Mouse (Mus musculus) midbrain, postnatal 0 days (tissue): ENCODE measurements around the gene Ttc21a. TPM values are rescaled to one million over a fixed set of nuclear protein-coding genes. Genes with fewer than 3 reads are reported as not detected.
A peak's percentile ranks its signal among the peaks of the same experiment; 100 is the strongest.

Source experiments
- ATAC-seq: fragments of 200-750 bp; cut with Nextera tagmentation; 2 replicates; pipeline ENCODE4 v1.8.0; 2017; ENCODE audit warnings: moderate number of reproducible peaks, mild to moderate bottlenecking, moderate TSS enrichment, moderate library complexity; ENCODE audit not compliant: low FRiP score
- DNase-seq: peaks from one replicate; pipeline ENCODE4 v3.0.0-alpha.2; 2015; ENCODE audit warnings: low spot score
- H3K27ac ChIP-seq: fragments of 300-500 bp; sonication (generic); 2 replicates; pipeline ENCODE4 v1.5.1; 2014; ENCODE audit warnings: low read depth, mild to moderate bottlenecking, low read length, mixed read lengths
- H3K27me3 ChIP-seq: fragments of 300-500 bp; sonication (generic); 2 replicates; pipeline ENCODE4 v1.6.1; 2014; ENCODE audit warnings: low read length, control low read depth, mixed read lengths; ENCODE audit not compliant: insufficient read depth
- H3K36me3 ChIP-seq: fragments of 300-500 bp; sonication (generic); 2 replicates; pipeline ENCODE4 v1.6.1; 2014; ENCODE audit warnings: low read length, control low read depth, mixed read lengths; ENCODE audit not compliant: insufficient read depth
- H3K4me1 ChIP-seq: fragments of 300-500 bp; sonication (generic); 2 replicates; pipeline ENCODE4 v1.6.1; 2014; ENCODE audit warnings: mild to moderate bottlenecking, control low read depth, antibody characterized with exemption, low read length, mixed read lengths; ENCODE audit not compliant: insufficient read depth
- H3K4me2 ChIP-seq: fragments of 300-500 bp; sonication (generic); 2 replicates; pipeline ENCODE4 v1.6.1; 2014; ENCODE audit warnings: low read depth, mild to moderate bottlenecking, low read length, mixed read lengths; ENCODE audit not compliant: poor library complexity, severe bottlenecking
- H3K4me3 ChIP-seq: fragments of 300-500 bp; sonication (generic); 2 replicates; pipeline ENCODE4 v1.5.1; 2014; ENCODE audit warnings: low read depth, mild to moderate bottlenecking, low read length, moderate library complexity
- H3K9ac ChIP-seq: fragments of 300-500 bp; sonication (generic); replicated peaks from 2 replicates; pipeline ENCODE4 v1.6.1; 2014; ENCODE audit warnings: mild to moderate bottlenecking, low read length, moderate library complexity, mixed read lengths; ENCODE audit not compliant: poor library complexity, severe bottlenecking
- H3K9me3 ChIP-seq: fragments of 300-500 bp; sonication (generic); 2 replicates; pipeline ENCODE4 v1.6.1; 2016; ENCODE audit warnings: low read length, control low read depth
- CTCF ChIP-seq: IDR thresholded peaks from 2 replicates; pipeline ENCODE4 v1.5.1; 2016; ENCODE audit warnings: antibody characterized with exemption, mild to moderate bottlenecking
- WGBS: fragments of 180-500 bp; shearing (Covaris S2); extraction: QIAGEN DNeasy Blood & Tissue Kit; methylation state at CpG from one replicate; pipeline ENCODE4 v1.1.7; 2014; 5-methylcytosine and 5-hydroxymethylcytosine counted together
- polyA plus RNA-seq: library from polyadenylated mRNA; unstranded; fragments of >200 nt; fragmentation: Nextera tagmentation; extraction: Ambion mirVana; gene quantifications from 2 replicates; pipeline ENCODE4 v1.2.1, GENCODE M21; 2015
- total RNA-seq: library from RNA; depleted of rRNA; stranded (reverse); fragments of >200 nt; gene quantifications from 2 replicates; pipeline ENCODE4 v1.2.3, GENCODE M21; 2014

Ttc21a gene
- total and polyA plus RNA-seq, 2 experiments from 2014 or later, result 1.4 to 4.6 TPM

DNA sequence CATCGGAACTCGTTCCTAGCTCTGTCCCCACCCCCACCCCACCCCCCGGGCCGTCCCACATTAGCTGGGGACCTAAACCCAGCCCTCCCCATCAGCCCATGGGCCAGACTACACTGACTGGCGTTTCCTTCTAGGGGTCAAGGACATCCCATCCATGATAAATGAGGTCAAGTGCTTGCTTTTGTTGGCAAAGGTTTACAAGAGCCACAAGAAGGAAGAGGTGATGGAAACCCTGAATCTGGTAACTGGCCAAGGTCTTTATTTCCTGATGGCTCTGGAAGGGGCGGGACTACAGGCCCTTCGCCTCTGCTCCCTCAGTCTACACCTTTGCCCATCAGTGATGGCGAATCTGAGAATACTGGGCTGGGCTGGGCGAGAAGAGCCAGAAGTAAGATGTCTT, 21.4 kb downstream of the Ttc21a start:
- DNase-seq, result no peak
- Histone ChIP-seq H3K4me1 (no peaks in the 10 kb centered on the region), H3K9ac (no peak overlapping the region), H3K36me3 (no peaks in the 10 kb centered on the region), H3K4me2 (no peak overlapping the region), H3K4me3 (no peak overlapping the region), H3K27ac (no peak overlapping the region), H3K27me3 (no peaks in the 10 kb centered on the region), H3K9me3 (no peaks in the 10 kb centered on the region)
- TF ChIP-seq CTCF, result no peak
- WGBS, result 81% methylated on average over 9 of the region's 9 CpGs
- no peak for ATAC-seq

DNA sequence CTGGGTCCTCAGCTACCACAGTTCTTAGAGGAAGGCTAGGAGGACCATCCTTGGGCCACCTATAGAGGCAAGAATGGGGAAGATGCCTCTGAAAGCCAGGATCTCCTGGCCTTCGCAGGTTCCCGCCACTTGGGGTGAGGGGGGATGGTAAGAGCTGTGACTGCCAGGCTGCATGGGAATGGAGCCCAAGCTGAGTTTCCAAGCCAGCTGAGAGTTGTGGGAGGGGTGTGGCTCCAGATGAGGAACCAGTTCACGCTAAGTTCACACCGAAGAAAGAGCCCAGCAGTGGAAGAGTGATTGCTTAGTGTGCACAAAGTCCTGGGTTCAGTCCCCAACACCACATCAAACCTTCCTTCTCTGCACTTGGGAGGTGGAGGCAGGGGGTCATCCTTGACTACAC, 24.8 kb downstream of the Ttc21a start:
- Histone ChIP-seq H3K4me2 (no peak overlapping the region), H3K9ac (no peak overlapping the region), H3K9me3 (no peaks in the 10 kb centered on the region), H3K36me3 (no peaks in the 10 kb centered on the region), H3K4me3 (no peak overlapping the region), H3K4me1 (no peaks in the 10 kb centered on the region), H3K27me3 (no peaks in the 10 kb centered on the region), H3K27ac (no peak overlapping the region)
- ATAC-seq (no peak), DNase-seq (no peak)
- 86% methylated on average over 4 of the region's 4 CpGs for WGBS
- no peak for TF ChIP-seq CTCF

DNA sequence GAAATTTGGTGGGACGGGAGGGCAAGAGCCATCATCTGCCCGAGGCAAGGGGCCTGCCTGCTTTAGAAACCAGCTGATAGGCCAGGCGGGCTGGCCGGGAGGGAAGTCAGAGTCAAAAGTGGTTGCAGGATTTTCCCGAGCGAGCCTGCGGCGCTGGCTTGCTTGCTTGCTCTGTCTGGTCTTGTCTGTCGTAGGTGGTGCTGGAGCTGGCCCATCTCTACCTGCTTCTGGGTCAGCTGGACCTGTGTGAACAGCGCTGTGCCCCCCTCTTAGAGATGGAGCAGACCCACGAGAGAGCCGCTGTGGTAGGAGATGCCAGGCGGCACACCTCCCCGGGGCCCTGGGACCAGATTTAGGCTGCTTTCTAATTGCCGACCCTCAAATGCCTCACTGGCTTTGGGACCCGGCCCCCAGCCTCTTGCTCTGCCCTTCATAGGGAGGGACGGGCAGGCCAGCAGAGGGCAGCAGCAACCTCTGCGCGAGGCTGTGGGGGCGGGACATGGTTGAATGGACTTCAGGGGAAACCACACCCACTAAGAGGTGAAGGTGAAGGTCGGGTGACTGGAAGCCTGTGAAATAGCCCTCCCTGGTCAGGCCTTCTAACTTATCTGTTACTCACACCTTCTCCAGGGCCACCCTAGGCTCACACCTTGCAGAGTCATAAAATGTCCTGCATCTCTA, 25.7 kb downstream of the Ttc21a start:
- H3K36me3 ChIP-seq, result no peaks in the 10 kb centered on the region
- DNase-seq (peak; percentile 51), ATAC-seq (no peak)
- H3K9ac ChIP-seq, result no peak overlapping the region
- H3K4me1 ChIP-seq, result no peaks in the 10 kb centered on the region
- H3K27ac ChIP-seq, result no peak overlapping the region
- no peak overlapping the region for H3K4me2 ChIP-seq
- no peaks in the 10 kb centered on the region for H3K9me3 ChIP-seq
- H3K27me3 ChIP-seq, result no peaks in the 10 kb centered on the region
- peak; percentile 77 for TF ChIP-seq CTCF
- no peak overlapping the region for H3K4me3 ChIP-seq
- 18% methylated on average over 21 of the region's 21 CpGs for WGBS

DNA sequence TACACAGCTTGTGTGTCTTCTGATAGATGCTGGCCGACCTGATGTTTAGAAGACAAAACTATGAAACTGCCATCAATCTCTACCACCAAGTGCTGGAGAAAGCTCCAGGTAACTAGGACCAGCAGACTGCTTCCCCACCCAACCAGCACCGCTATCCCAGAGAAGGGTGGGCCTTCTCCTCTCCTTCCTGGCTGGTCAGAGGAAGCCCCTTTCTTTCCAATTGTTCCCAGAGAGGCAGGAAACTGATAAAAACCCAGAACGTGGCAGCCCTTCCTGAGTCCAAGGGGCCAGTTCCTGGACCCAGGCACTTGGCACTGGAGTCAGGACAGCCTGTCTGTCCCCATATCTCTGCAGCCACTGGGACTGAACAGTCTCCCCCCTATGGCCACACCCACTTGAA, 26.8 kb downstream of the Ttc21a start:
- H3K9ac ChIP-seq, result no peak overlapping the region
- no peak overlapping the region for H3K4me3 ChIP-seq
- ATAC-seq, result no peak
- H3K4me2 ChIP-seq, result no peak overlapping the region
- no peaks in the 10 kb centered on the region for H3K9me3 ChIP-seq
- no peaks in the 10 kb centered on the region for H3K36me3 ChIP-seq
- no peaks in the 10 kb centered on the region for H3K27me3 ChIP-seq
- no peak for DNase-seq
- 85% methylated on average over 3 of the region's 3 CpGs for WGBS
- no peak overlapping the region for H3K27ac ChIP-seq
- no peak for TF ChIP-seq CTCF
- no peaks in the 10 kb centered on the region for H3K4me1 ChIP-seq

DNA sequence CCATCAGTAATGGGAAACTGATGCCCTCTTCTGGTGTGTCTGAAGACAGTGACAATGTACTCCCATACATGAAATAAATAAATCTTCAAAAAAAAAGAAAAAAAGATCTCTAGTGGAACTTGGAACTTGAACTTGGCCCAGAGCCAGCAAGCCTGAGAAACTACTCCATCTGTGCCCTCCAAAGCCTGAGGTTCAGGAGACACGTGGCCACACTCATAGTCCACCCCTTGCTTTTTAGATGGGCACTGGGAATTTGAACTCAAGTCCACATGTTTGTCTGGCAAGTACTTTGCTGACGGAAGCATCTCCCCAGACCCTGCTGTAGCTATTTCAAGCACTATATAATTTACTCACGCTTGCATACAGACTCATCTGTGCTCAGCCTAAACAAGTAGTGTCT, 27.8 kb downstream of the Ttc21a start:
- no peak overlapping the region for H3K9ac ChIP-seq
- 74% methylated on average over 3 of the region's 3 CpGs for WGBS
- no peak for ATAC-seq

DNA sequence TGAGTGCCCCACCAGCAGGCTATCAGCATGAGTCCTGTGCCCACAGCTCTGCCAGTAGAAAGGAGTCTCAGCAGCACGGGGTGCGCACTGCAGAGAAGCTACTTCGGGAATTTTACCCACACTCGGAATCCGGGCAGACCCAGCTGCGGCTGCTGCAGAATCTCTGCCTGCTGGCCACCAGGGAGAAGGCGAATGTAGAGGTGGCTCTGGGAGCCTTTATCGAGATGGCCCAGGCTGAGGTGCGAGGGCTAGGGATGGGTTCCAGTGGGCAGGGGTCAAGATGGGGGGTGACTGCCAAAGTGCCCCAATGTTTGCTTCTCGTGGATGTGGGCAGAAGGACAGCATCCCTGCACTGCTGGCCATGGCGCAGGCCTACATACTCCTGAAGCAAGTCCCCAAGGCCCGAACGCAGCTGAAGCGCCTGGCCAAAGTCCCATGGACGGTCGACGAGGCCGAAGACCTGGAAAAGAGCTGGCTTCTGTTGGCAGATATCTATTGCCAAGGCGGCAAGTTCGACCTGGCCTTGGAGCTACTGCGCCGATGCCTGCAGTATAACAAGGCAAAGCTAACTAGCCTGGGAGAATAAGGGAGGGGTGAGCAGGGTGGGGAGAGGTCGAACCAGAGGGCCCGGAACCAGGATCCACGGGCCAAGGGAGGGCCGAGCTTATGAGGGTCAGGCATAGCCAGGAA, 29.0 kb downstream of the Ttc21a start:
- no peaks in the 10 kb centered on the region for H3K9me3 ChIP-seq
- ATAC-seq (no peak), DNase-seq (no peak)
- no peaks in the 10 kb centered on the region for H3K27me3 ChIP-seq
- TF ChIP-seq CTCF, result no peak
- H3K9ac ChIP-seq, result no peak overlapping the region
- no peak overlapping the region for H3K4me2 ChIP-seq
- H3K27ac ChIP-seq, result no peak overlapping the region
- no peaks in the 10 kb centered on the region for H3K36me3 ChIP-seq
- WGBS, result 87% methylated on average over 26 of the region's 26 CpGs
- H3K4me3 ChIP-seq, result no peak overlapping the region
- no peaks in the 10 kb centered on the region for H3K4me1 ChIP-seq

More for the DNA sequence above, 27.8 kb downstream of the Ttc21a start:
- Histone ChIP-seq H3K36me3 (no peaks in the 10 kb centered on the region), H3K4me1 (no peaks in the 10 kb centered on the region), H3K4me2 (no peak overlapping the region), H3K4me3 (no peak overlapping the region), H3K27ac (no peak overlapping the region), H3K27me3 (no peaks in the 10 kb centered on the region), H3K9me3 (no peaks in the 10 kb centered on the region)
- no peak for TF ChIP-seq CTCF
- DNase-seq, result no peak
